Mouse (Mus musculus) ovary, postnatal 14 days (tissue): Measurements from ENCODE around the gene Hist1h3b.
A peak's percentile ranks its signal among the peaks of the same experiment; 100 is the strongest.
"Not testable (repeated sequence)": the region's sequence is repeated elsewhere in the genome, so short reads cannot be mapped to it uniquely, and the experiment has no call there.

Experiments used
- DNase-seq: peaks from one replicate; pipeline ENCODE4 v3.0.0; 2022; ENCODE audit warnings: low spot score

Gene Hist1h3b

GRCm38 (mm10) chr13:23755000-23755399 lies 2.9 kb downstream of the Hist1h3b start:
- no peak for DNase-seq

- peak; percentile 80 for DNase-seq
These were observed 4.7 kb downstream of the Hist1h3b start, which contains the start of gene Hist1h4b for GRCm38 (mm10) chr13:23756790-23757189. Gene Hist1h4b (plus strand): TSS chr13:23757013.

GRCm38 (mm10) chr13:23757211-23757773 lies 5.2 kb downstream of the Hist1h3b start:
- DNase-seq = no peak

- DNase-seq = no peak
These were observed 5.9 kb downstream of the Hist1h3b start for GRCm38 (mm10) chr13:23757921-23758320.

GRCm38 (mm10) chr13:23759251-23759771 lies 7.2 kb downstream of the Hist1h3b start:
- no peak for DNase-seq

GRCm38 (mm10) chr13:23759916-23760239 lies 7.8 kb downstream of the Hist1h3b start:
- DNase-seq = no peak

- DNase-seq = no peak
These were observed 8.3 kb downstream of the Hist1h3b start for GRCm38 (mm10) chr13:23760240-23760971.

- peak; percentile 94 for DNase-seq
These were observed 9.2 kb downstream of the Hist1h3b start, which contains the start of gene Hist1h4a for GRCm38 (mm10) chr13:23760972-23761864. Gene Hist1h4a (minus strand): TSS chr13:23761230.

- DNase-seq = not testable (repeated sequence)
These were observed 10.1 kb downstream of the Hist1h3b start, which contains the start of gene Hist1h3a for GRCm38 (mm10) chr13:23761871-23762821. Gene Hist1h3a (minus strand): TSS chr13:23762386.

- no peak for DNase-seq
These were observed 11.1 kb downstream of the Hist1h3b start for GRCm38 (mm10) chr13:23763242-23763585.

- peak; percentile 71 for DNase-seq
These were observed 11.7 kb downstream of the Hist1h3b start, which contains the start of gene Hist1h1a for GRCm38 (mm10) chr13:23763586-23764323. Gene Hist1h1a (plus strand): TSS chr13:23763666.

GRCm38 (mm10) chr13:23764324-23765171 lies 12.5 kb downstream of the Hist1h3b start:
- no peak for DNase-seq

- DNase-seq = no peak
These were observed 13.1 kb downstream of the Hist1h3b start for GRCm38 (mm10) chr13:23765172-23765513.

GRCm38 (mm10) chr13:23766772-23767171 lies 14.7 kb downstream of the Hist1h3b start:
- DNase-seq = no peak

GRCm38 (mm10) chr13:23768834-23769397 lies 16.8 kb downstream of the Hist1h3b start:
- DNase-seq = no peak

- DNase-seq = not testable (repeated sequence)
These were observed 17.5 kb downstream of the Hist1h3b start, which contains the start of gene Trim38 for GRCm38 (mm10) chr13:23769613-23770012. Gene Trim38 (plus strand): TSS chr13:23769913.

GRCm38 (mm10) chr13:23772561-23773313 lies 20.7 kb downstream of the Hist1h3b start:
- peak; percentile 27 for DNase-seq

GRCm38 (mm10) chr13:23778339-23778738 lies 26.3 kb downstream of the Hist1h3b start:
- no peak for DNase-seq
